Mouse (Mus musculus): Measurements from ENCODE around the gene Actn2.

The Actn2 gene

GRCm38 (mm10) chr13:12340183-12340975, at the start of gene Actn2:
Actn2 (minus strand) TSS chr13:12340760.
- peak; percentile 52 for DNase-seq

- DNase-seq, result no peak
Measured at GRCm38 (mm10) chr13:12386286-12386685, 45.7 kb upstream of the Actn2 start.

- DNase-seq, result no peak
Measured at GRCm38 (mm10) chr13:12384796-12385195, 44.2 kb upstream of the Actn2 start.

GRCm38 (mm10) chr13:12376778-12377177, 36.2 kb upstream of the Actn2 start:
- no peak for DNase-seq

GRCm38 (mm10) chr13:12372755-12373154, 32.2 kb upstream of the Actn2 start:
- DNase-seq, result no peak

GRCm38 (mm10) chr13:12369930-12370329, 29.4 kb upstream of the Actn2 start:
- DNase-seq, result no peak

GRCm38 (mm10) chr13:12369041-12369621, 28.6 kb upstream of the Actn2 start:
- no peak for DNase-seq

- DNase-seq, result no peak
Measured at GRCm38 (mm10) chr13:12361486-12361885, 20.9 kb upstream of the Actn2 start.

- DNase-seq, result no peak
Measured at GRCm38 (mm10) chr13:12357554-12357953, 17.0 kb upstream of the Actn2 start.

- DNase-seq, result no peak
Measured at GRCm38 (mm10) chr13:12356184-12356583, 15.6 kb upstream of the Actn2 start.

- DNase-seq, result no peak
Measured at GRCm38 (mm10) chr13:12349197-12349824, 8.8 kb upstream of the Actn2 start.

GRCm38 (mm10) chr13:12346837-12347236, 6.3 kb upstream of the Actn2 start:
- no peak for DNase-seq

GRCm38 (mm10) chr13:12341447-12341846, 887 bp upstream of the Actn2 start:
- no peak for DNase-seq

- DNase-seq, result no peak
Measured at GRCm38 (mm10) chr13:12339446-12339845, 1.1 kb downstream of the Actn2 start.

- no peak for DNase-seq
Measured at GRCm38 (mm10) chr13:12337752-12338151, 2.8 kb downstream of the Actn2 start.

GRCm38 (mm10) chr13:12334016-12334415, 6.5 kb downstream of the Actn2 start:
- DNase-seq, result no peak

- no peak for DNase-seq
Measured at GRCm38 (mm10) chr13:12331528-12331927, 9.0 kb downstream of the Actn2 start.

- no peak for DNase-seq
Measured at GRCm38 (mm10) chr13:12328392-12328791, 12.2 kb downstream of the Actn2 start.

- no peak for DNase-seq
Measured at GRCm38 (mm10) chr13:12327577-12327976, 13.0 kb downstream of the Actn2 start.

- no peak for DNase-seq
Measured at GRCm38 (mm10) chr13:12323076-12323625, 17.4 kb downstream of the Actn2 start.

GRCm38 (mm10) chr13:12320148-12320547, 20.4 kb downstream of the Actn2 start:
- DNase-seq, result no peak

- DNase-seq, result no peak
Measured at GRCm38 (mm10) chr13:12318017-12318416, 22.5 kb downstream of the Actn2 start.

GRCm38 (mm10) chr13:12317191-12317765, 23.3 kb downstream of the Actn2 start:
- DNase-seq, result no peak

Data from kidney, adult 11 months (tissue).